ENCODE assay signal across 19 mouse cellular contexts in the genomic region with DNA sequence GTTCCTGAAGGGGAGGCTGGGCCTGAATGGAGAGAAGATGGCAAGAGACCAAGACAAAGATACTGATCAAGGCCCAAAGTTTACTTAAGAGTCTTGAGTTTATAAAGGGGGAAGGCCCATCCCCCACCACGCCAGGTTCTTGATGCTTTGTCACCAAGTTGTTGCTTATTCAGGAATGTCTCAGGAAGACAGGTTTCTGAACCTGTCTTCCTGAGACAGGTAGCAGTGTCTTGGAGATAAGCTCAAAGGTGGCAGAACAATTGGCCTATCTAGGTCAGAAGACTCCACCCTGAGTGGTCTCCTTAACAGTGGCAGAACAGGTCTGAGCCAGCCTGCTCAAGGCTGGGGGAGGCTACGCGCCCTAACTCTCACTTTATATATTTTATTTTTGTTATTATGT. TPM values are rescaled to one million over a fixed set of nuclear protein-coding genes. Genes with fewer than 3 reads are reported as not detected.
"Had no signal": no experiment of that assay in that cellular context is flagged by ENCODE, and none has a peak within 500 bp of the region (broad histone marks: within the 10 kb centered on the region; RNA-seq: fewer than 3 reads in every experiment).

No protein-coding gene starts in this region.

- H3K9me3 ChIP-seq: midbrain, embryonic 10.5 days; midbrain, embryonic 12.5 days; neural tube, embryonic 13.5 days; neural tube, embryonic 15.5 days had no signal

- H3K9ac ChIP-seq: lung, embryonic 14.5 days; midbrain, embryonic 12.5 days; neural tube, embryonic 13.5 days; neural tube, embryonic 15.5 days had no signal

- H3K4me3 ChIP-seq: midbrain, embryonic 10.5 days; midbrain, embryonic 12.5 days; myocyte; neural tube, embryonic 13.5 days; neural tube, embryonic 15.5 days had no signal

- DNase-seq: lung, adult 18-20 months; lung, embryonic 14.5 days; lung, postnatal 10 days; lung, postnatal 4 days; midbrain, embryonic 14.5 days; retina, postnatal 1 day; right cerebral cortex, adult 18-20 months; right cerebral cortex, postnatal 25 days; right cerebral cortex, postnatal 4 days; spleen, adult 18-20 months; thymus, adult 18-20 months; thymus, postnatal 14 days; thymus, postnatal 36 days had no signal

- H3K4me2 ChIP-seq: lung, embryonic 14.5 days; midbrain, embryonic 12.5 days; neural tube, embryonic 13.5 days; neural tube, embryonic 15.5 days had no signal

- H3K27me3 ChIP-seq: midbrain, embryonic 12.5 days; neural tube, embryonic 13.5 days; neural tube, embryonic 15.5 days had no signal

- H3K27ac ChIP-seq: midbrain, embryonic 10.5 days; midbrain, embryonic 12.5 days; neural tube, embryonic 13.5 days; neural tube, embryonic 15.5 days had no signal

- ATAC-seq: midbrain, embryonic 16.5 days had no signal

RNA-seq across cellular contexts. Expression of a gene that starts 31.7 kb away (rescaled TPM):
- polyA plus RNA-seq: myocyte had no signal
